Mouse (Mus musculus) C2C12 (cell line): ENCODE measurements around the gene Sgtb. TPM values are rescaled to one million over a fixed set of nuclear protein-coding genes. Genes with fewer than 3 reads are reported as not detected.

Experiments used
- H3K27me3 ChIP-seq: one replicate; pipeline ENCODE4 v1.6.1; 2011; ENCODE audit not compliant: control insufficient read depth, insufficient read depth, insufficient read length
- H3K36me3 ChIP-seq: one replicate; pipeline ENCODE4 v1.6.1; 2011; ENCODE audit not compliant: control insufficient read depth, insufficient read depth
- H3K4me3 ChIP-seq: one replicate; pipeline ENCODE4 v1.5.1; 2011; ENCODE audit warnings: mild to moderate bottlenecking, control low read depth; ENCODE audit not compliant: poor library complexity, insufficient read depth, severe bottlenecking
- H3K79me2 ChIP-seq: one replicate; pipeline ENCODE4 v1.6.1; 2011; ENCODE audit not compliant: control insufficient read depth, insufficient read depth
- H3K79me3 ChIP-seq: one replicate; pipeline ENCODE4 v1.6.1; 2011; ENCODE audit warnings: low read depth, control low read depth
- H3ac ChIP-seq: one replicate; pipeline ENCODE3; 2011; ENCODE audit warnings: low read depth; ENCODE audit not compliant: control insufficient read depth, insufficient read length
- CEBPB ChIP-seq: IDR thresholded peaks from one replicate; pipeline ENCODE4 v1.6.1; 2011; ENCODE audit warnings: low read depth, mild to moderate bottlenecking, control low read depth, moderate library complexity
- CTCF ChIP-seq: IDR thresholded peaks from one replicate; pipeline ENCODE4 v1.5.1; 2011; ENCODE audit not compliant: control insufficient read depth, insufficient read depth, insufficient read length
- FOSL1 ChIP-seq: IDR thresholded peaks from one replicate; pipeline ENCODE4 v1.8.0; 2011; ENCODE audit warnings: mild to moderate bottlenecking, low read length; ENCODE audit not compliant: poor library complexity, insufficient read depth, severe bottlenecking
- MAX ChIP-seq: IDR thresholded peaks from one replicate; pipeline ENCODE4 v1.6.1; 2011; ENCODE audit warnings: mild to moderate bottlenecking, control low read depth
- MYOD1 ChIP-seq: IDR thresholded peaks from one replicate; pipeline ENCODE4 v1.6.1; 2011; ENCODE audit warnings: low read depth; ENCODE audit not compliant: control insufficient read depth, insufficient read length
- MYOG ChIP-seq: IDR thresholded peaks from one replicate; pipeline ENCODE4 v1.6.1; 2011; ENCODE audit not compliant: control insufficient read depth, insufficient read length; ENCODE audit errors: extremely low read depth
- USF1 ChIP-seq: IDR thresholded peaks from one replicate; pipeline ENCODE4 v1.6.1; 2011; ENCODE audit warnings: low read depth, mild to moderate bottlenecking, control low read depth, moderate library complexity
- polyA plus RNA-seq: library from polyadenylated mRNA; unstranded; fragments of >200 nt; fragmentation: generic; extraction: Trizol; gene quantifications from one replicate; pipeline ENCODE4 v1.2.1, GENCODE M21; 2012; ENCODE audit warnings: missing spikeins

Gene Sgtb
- polyA plus RNA-seq, 1 experiment: 1.3 TPM

- H3ac ChIP-seq: no peak overlapping the region
- no peak for TF ChIP-seq CEBPB
- no peak for TF ChIP-seq MYOD1
- TF ChIP-seq CTCF: no peak
- no peak for TF ChIP-seq FOSL1
- TF ChIP-seq MYOG: no peak
- no peak for TF ChIP-seq MAX
- no peak for TF ChIP-seq USF1
- H3K79me2 ChIP-seq: peaks cover 23% of the 10 kb centered on the region
- H3K4me3 ChIP-seq: peak overlapping the region; percentile 68
- no peaks in the 10 kb centered on the region for H3K27me3 ChIP-seq
- H3K36me3 ChIP-seq: peaks cover 9% of the 10 kb centered on the region
- peaks cover 16% of the 10 kb centered on the region for H3K79me3 ChIP-seq
These were observed 985 bp downstream of the Sgtb start for GRCm38 (mm10) chr13:104110526-104110925.

DNA sequence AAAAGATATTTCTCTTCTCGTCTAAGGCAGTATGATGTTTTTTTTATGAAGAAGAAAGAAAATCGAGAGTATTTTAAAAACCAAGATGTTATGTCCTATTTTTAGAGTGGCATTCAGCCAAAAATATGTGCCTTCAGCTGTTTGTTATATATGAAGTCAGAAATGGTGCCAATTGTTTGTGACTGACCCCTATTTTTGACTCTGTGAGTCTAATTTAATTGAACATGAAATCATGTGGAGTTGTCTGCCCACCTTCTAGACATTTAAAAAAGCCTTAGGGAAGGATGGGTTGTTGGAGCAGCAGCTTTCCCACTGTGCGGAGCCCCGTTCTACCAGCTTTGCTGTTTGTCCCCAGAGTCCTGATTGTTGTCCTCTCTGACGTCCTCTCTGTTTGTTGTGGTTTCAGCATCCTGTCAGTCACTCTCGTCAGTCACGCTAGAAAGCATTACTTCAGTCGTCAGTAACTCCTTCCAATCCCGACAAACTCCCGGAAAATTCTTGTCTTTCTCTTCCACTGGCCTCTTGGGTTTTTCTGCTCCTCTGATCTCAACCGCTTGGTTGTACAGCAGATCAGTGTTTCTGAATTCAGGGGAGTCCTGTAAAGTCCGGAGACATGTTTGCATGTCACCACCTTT lies 2.8 kb downstream of the Sgtb start:
- no peaks in the 10 kb centered on the region for H3K27me3 ChIP-seq
- no peak overlapping the region for H3K4me3 ChIP-seq
- peaks cover 5% of the 10 kb centered on the region for H3K79me3 ChIP-seq

GRCm38 (mm10) chr13:104113782-104114181 lies 4.2 kb downstream of the Sgtb start:
- Histone ChIP-seq H3ac (no peak overlapping the region), H3K79me2 (peaks cover 5% of the 10 kb centered on the region), H3K36me3 (no peaks in the 10 kb centered on the region), H3K27me3 (no peaks in the 10 kb centered on the region), H3K79me3 (no peaks in the 10 kb centered on the region), H3K4me3 (no peak overlapping the region)
- no peak for TF ChIP-seq MYOD1
- TF ChIP-seq USF1: no peak
- TF ChIP-seq MAX: no peak
- TF ChIP-seq CTCF: no peak
- TF ChIP-seq MYOG: no peak
- TF ChIP-seq FOSL1: no peak
- no peak for TF ChIP-seq CEBPB

More for the DNA sequence above, 2.8 kb downstream of the Sgtb start:
- H3ac ChIP-seq: no peak overlapping the region
- no peaks in the 10 kb centered on the region for H3K36me3 ChIP-seq
- no peak for TF ChIP-seq CEBPB
- TF ChIP-seq MAX: no peak
- no peak for TF ChIP-seq CTCF
- no peak for TF ChIP-seq FOSL1
- TF ChIP-seq USF1: no peak
- TF ChIP-seq MYOG: no peak
- no peak for TF ChIP-seq MYOD1
- peaks cover 17% of the 10 kb centered on the region for H3K79me2 ChIP-seq

GRCm38 (mm10) chr13:104114827-104115226 lies 5.3 kb downstream of the Sgtb start:
- no peak for TF ChIP-seq MAX
- TF ChIP-seq MYOD1: no peak
- TF ChIP-seq FOSL1: no peak
- TF ChIP-seq CTCF: no peak
- TF ChIP-seq CEBPB: no peak
- no peak for TF ChIP-seq MYOG
- TF ChIP-seq USF1: no peak
- no peak overlapping the region for H3K4me3 ChIP-seq

GRCm38 (mm10) chr13:104122078-104122840 lies 12.7 kb downstream of the Sgtb start:
- TF ChIP-seq MYOD1 (no peak), CTCF (no peak), FOSL1 (no peak), USF1 (no peak), CEBPB (no peak), MYOG (no peak), MAX (no peak)
- no peaks in the 10 kb centered on the region for H3K79me2 ChIP-seq
- no peaks in the 10 kb centered on the region for H3K36me3 ChIP-seq
- H3K27me3 ChIP-seq: no peaks in the 10 kb centered on the region
- no peaks in the 10 kb centered on the region for H3K79me3 ChIP-seq
- no peak overlapping the region for H3K4me3 ChIP-seq
- no peak overlapping the region for H3ac ChIP-seq

More at GRCm38 (mm10) chr13:104114827-104115226, 5.3 kb downstream of the Sgtb start:
- Histone ChIP-seq H3ac (no peak overlapping the region), H3K79me3 (no peaks in the 10 kb centered on the region), H3K79me2 (no peaks in the 10 kb centered on the region), H3K36me3 (no peaks in the 10 kb centered on the region), H3K27me3 (no peaks in the 10 kb centered on the region)
